Mouse (Mus musculus) midbrain, embryonic 15.5 days (tissue): ENCODE results near the gene Ppp1r14a. TPM values are rescaled to one million over a fixed set of nuclear protein-coding genes. Genes with fewer than 3 reads are reported as not detected.
A peak's percentile ranks its signal among the peaks of the same experiment; 100 is the strongest.

ENCODE experiments used
- ATAC-seq: fragments of 200-750 bp; cut with Nextera tagmentation; replicated peaks from 2 replicates; pipeline ENCODE4 v1.8.0; 2017; ENCODE audit warnings: moderate TSS enrichment
- H3K27ac ChIP-seq: fragments of 300-500 bp; sonication (generic); 2 replicates; pipeline ENCODE4 v1.5.1; 2015; ENCODE audit warnings: mild to moderate bottlenecking, inconsistent platforms
- H3K27me3 ChIP-seq: fragments of 300-500 bp; sonication (generic); replicated peaks from 2 replicates; pipeline ENCODE4 v1.6.1; 2015; ENCODE audit warnings: inconsistent platforms
- H3K36me3 ChIP-seq: fragments of 300-500 bp; sonication (generic); replicated peaks from 2 replicates; pipeline ENCODE4 v1.6.1; 2015; ENCODE audit warnings: inconsistent platforms
- H3K4me1 ChIP-seq: fragments of 300-500 bp; sonication (generic); 2 replicates; pipeline ENCODE4 v1.6.1; 2015; ENCODE audit warnings: inconsistent platforms
- H3K4me2 ChIP-seq: fragments of 300-500 bp; sonication (generic); 2 replicates; pipeline ENCODE4 v1.6.1; 2015; ENCODE audit warnings: inconsistent platforms, mild to moderate bottlenecking, moderate library complexity
- H3K4me3 ChIP-seq: fragments of 300-500 bp; sonication (generic); 2 replicates; pipeline ENCODE4 v1.5.1; 2015; ENCODE audit warnings: mild to moderate bottlenecking, inconsistent platforms
- H3K9ac ChIP-seq: fragments of 300-500 bp; sonication (generic); 2 replicates; pipeline ENCODE4 v1.6.1; 2015; ENCODE audit warnings: mild to moderate bottlenecking, inconsistent platforms
- H3K9me3 ChIP-seq: fragments of 300-500 bp; sonication (generic); 2 replicates; pipeline ENCODE4 v1.6.1; 2016; ENCODE audit warnings: inconsistent platforms
- WGBS: fragments of 180-500 bp; shearing (Covaris S2); methylation state at CpG from one replicate; pipeline ENCODE4 v1.1.7; 2015; ENCODE audit warnings: mixed read lengths; 5-methylcytosine and 5-hydroxymethylcytosine counted together
- polyA plus RNA-seq: library from polyadenylated mRNA; unstranded; fragments of >200 nt; fragmentation: Nextera tagmentation; extraction: Ambion mirVana; gene quantifications from 2 replicates; pipeline ENCODE4 v1.2.1, GENCODE M21; 2015

Ppp1r14a gene
- polyA plus RNA-seq, 1 experiment from 2014 or later = 3.3 TPM

GRCm38 (mm10) chr7:29259781-29260730 is 29.1 kb upstream of the Ppp1r14a start:
- Histone ChIP-seq H3K27ac (no peak overlapping the region), H3K27me3 (no peaks in the 10 kb centered on the region)
- 62% methylated on average over 10 of the region's 10 CpGs for WGBS

GRCm38 (mm10) chr7:29262151-29262550 is 27.0 kb upstream of the Ppp1r14a start:
- H3K36me3 ChIP-seq = no peaks in the 10 kb centered on the region
- no peaks in the 10 kb centered on the region for H3K9me3 ChIP-seq
- H3K4me1 ChIP-seq = 0 out of 2 replicates have a peak, but pooled peaks cover 5% of the 10 kb centered on the region
- no peak overlapping the region for H3K4me2 ChIP-seq
- H3K27me3 ChIP-seq = no peaks in the 10 kb centered on the region
- H3K27ac ChIP-seq = no peak overlapping the region
- ATAC-seq = no peak
- H3K9ac ChIP-seq = no peak overlapping the region
- 86% methylated on average over 6 of the region's 6 CpGs for WGBS
- no peak overlapping the region for H3K4me3 ChIP-seq

More at GRCm38 (mm10) chr7:29259781-29260730, 29.1 kb upstream of the Ppp1r14a start:
- Histone ChIP-seq H3K4me3 (no peak overlapping the region), H3K4me2 (no peak overlapping the region), H3K4me1 (0 out of 2 replicates have a peak, but pooled peaks cover 5% of the 10 kb centered on the region), H3K36me3 (no peaks in the 10 kb centered on the region), H3K9ac (no peak overlapping the region), H3K9me3 (no peaks in the 10 kb centered on the region)
- 0 out of 2 replicates have a peak, but pooled peaks have one; percentile 27 for ATAC-seq

- H3K27ac ChIP-seq = no peak overlapping the region
- no peak overlapping the region for H3K4me2 ChIP-seq
- H3K9me3 ChIP-seq = no peaks in the 10 kb centered on the region
- WGBS = 88% methylated on average over 3 of the region's 3 CpGs
- no peak overlapping the region for H3K9ac ChIP-seq
- no peak for ATAC-seq
- H3K36me3 ChIP-seq = no peaks in the 10 kb centered on the region
- H3K4me1 ChIP-seq = 0 out of 2 replicates have a peak, but pooled peaks cover 5% of the 10 kb centered on the region
- no peaks in the 10 kb centered on the region for H3K27me3 ChIP-seq
- no peak overlapping the region for H3K4me3 ChIP-seq
Measured at GRCm38 (mm10) chr7:29263831-29264230, 25.3 kb upstream of the Ppp1r14a start.

- no peak overlapping the region for H3K4me3 ChIP-seq
- H3K9me3 ChIP-seq = no peaks in the 10 kb centered on the region
- no peak overlapping the region for H3K9ac ChIP-seq
- ATAC-seq = no peak
- no peak overlapping the region for H3K4me2 ChIP-seq
- WGBS = 68% methylated on average over 7 of the region's 7 CpGs
- H3K4me1 ChIP-seq = no peaks in the 10 kb centered on the region
- H3K27ac ChIP-seq = no peak overlapping the region
- no peaks in the 10 kb centered on the region for H3K36me3 ChIP-seq
- H3K27me3 ChIP-seq = no peaks in the 10 kb centered on the region
Measured at GRCm38 (mm10) chr7:29265636-29266035, 23.5 kb upstream of the Ppp1r14a start.

- Histone ChIP-seq H3K27ac (no peak overlapping the region), H3K36me3 (no peaks in the 10 kb centered on the region), H3K9me3 (no peaks in the 10 kb centered on the region), H3K9ac (no peak overlapping the region), H3K4me2 (no peak overlapping the region), H3K4me1 (no peaks in the 10 kb centered on the region), H3K4me3 (no peak overlapping the region), H3K27me3 (no peaks in the 10 kb centered on the region)
- 62% methylated on average over 4 of the region's 4 CpGs for WGBS
- no peak for ATAC-seq
Measured at GRCm38 (mm10) chr7:29266931-29267330, 22.2 kb upstream of the Ppp1r14a start.

GRCm38 (mm10) chr7:29270445-29270844 is 18.7 kb upstream of the Ppp1r14a start:
- Histone ChIP-seq H3K4me1 (no peaks in the 10 kb centered on the region), H3K4me3 (no peak overlapping the region), H3K27me3 (no peaks in the 10 kb centered on the region), H3K27ac (no peak overlapping the region), H3K36me3 (no peaks in the 10 kb centered on the region), H3K9ac (no peak overlapping the region), H3K9me3 (no peaks in the 10 kb centered on the region), H3K4me2 (no peak overlapping the region)
- 87% methylated on average over 4 of the region's 4 CpGs for WGBS
- no peak for ATAC-seq

GRCm38 (mm10) chr7:29271687-29272465 is 17.2 kb upstream of the Ppp1r14a start:
- no peaks in the 10 kb centered on the region for H3K27me3 ChIP-seq
- no peak overlapping the region for H3K27ac ChIP-seq
- H3K4me1 ChIP-seq = no peaks in the 10 kb centered on the region
- H3K4me2 ChIP-seq = no peak overlapping the region
- no peak overlapping the region for H3K9ac ChIP-seq
- ATAC-seq = no peak
- no peaks in the 10 kb centered on the region for H3K36me3 ChIP-seq
- no peaks in the 10 kb centered on the region for H3K9me3 ChIP-seq
- no peak overlapping the region for H3K4me3 ChIP-seq
- WGBS = 81% methylated on average over 8 of the region's 8 CpGs

- no peaks in the 10 kb centered on the region for H3K9me3 ChIP-seq
- H3K27ac ChIP-seq = no peak overlapping the region
- 86% methylated on average over 5 of the region's 5 CpGs for WGBS
- ATAC-seq = no peak
- no peak overlapping the region for H3K4me3 ChIP-seq
- H3K27me3 ChIP-seq = peaks cover 14% of the 10 kb centered on the region
- no peaks in the 10 kb centered on the region for H3K36me3 ChIP-seq
- H3K4me1 ChIP-seq = peaks cover 13% of the 10 kb centered on the region
- H3K9ac ChIP-seq = no peak overlapping the region
- H3K4me2 ChIP-seq = no peak overlapping the region
Measured at GRCm38 (mm10) chr7:29276715-29277114, 12.4 kb upstream of the Ppp1r14a start.

GRCm38 (mm10) chr7:29277510-29277909 is 11.6 kb upstream of the Ppp1r14a start:
- Histone ChIP-seq H3K27ac (no peak overlapping the region), H3K9me3 (no peaks in the 10 kb centered on the region), H3K36me3 (no peaks in the 10 kb centered on the region), H3K4me2 (no peak overlapping the region), H3K4me3 (no peak overlapping the region), H3K4me1 (peaks cover 19% of the 10 kb centered on the region), H3K9ac (no peak overlapping the region), H3K27me3 (peaks cover 22% of the 10 kb centered on the region)
- ATAC-seq = no peak
- WGBS = 93% methylated on average over 4 of the region's 4 CpGs

- Histone ChIP-seq H3K27me3 (peaks cover 30% of the 10 kb centered on the region), H3K4me3 (no peak overlapping the region), H3K36me3 (no peaks in the 10 kb centered on the region), H3K4me1 (peaks cover 19% of the 10 kb centered on the region), H3K9ac (no peak overlapping the region), H3K27ac (no peak overlapping the region), H3K9me3 (no peaks in the 10 kb centered on the region), H3K4me2 (no peak overlapping the region)
- no peak for ATAC-seq
Measured at GRCm38 (mm10) chr7:29279261-29279660, 9.8 kb upstream of the Ppp1r14a start.

GRCm38 (mm10) chr7:29279924-29280323 is 9.2 kb upstream of the Ppp1r14a start:
- Histone ChIP-seq H3K9me3 (no peaks in the 10 kb centered on the region), H3K4me2 (no peak overlapping the region), H3K27ac (no peak overlapping the region), H3K4me1 (peaks cover 19% of the 10 kb centered on the region), H3K27me3 (peaks cover 32% of the 10 kb centered on the region), H3K4me3 (no peak overlapping the region), H3K9ac (no peak overlapping the region), H3K36me3 (no peaks in the 10 kb centered on the region)
- ATAC-seq = no peak
- WGBS = 95% methylated on average over 8 of the region's 8 CpGs

- Histone ChIP-seq H3K36me3 (no peaks in the 10 kb centered on the region), H3K4me3 (peak overlapping the region; percentile 64), H3K4me1 (peaks cover 19% of the 10 kb centered on the region), H3K27ac (no peak overlapping the region), H3K4me2 (peak overlapping the region; percentile 98), H3K9me3 (no peaks in the 10 kb centered on the region), H3K27me3 (peaks cover 32% of the 10 kb centered on the region), H3K9ac (peak overlapping the region; percentile 78; the same call in 1 of the 2 replicates)
- no peak for ATAC-seq
- WGBS = 10% methylated on average over 13 of the region's 13 CpGs
Measured at GRCm38 (mm10) chr7:29280801-29281200, 8.3 kb upstream of the Ppp1r14a start.
